Mouse (Mus musculus) forebrain, postnatal 0 days (tissue): ENCODE results near the gene Stag1. TPM values are rescaled to one million over a fixed set of nuclear protein-coding genes. Genes with fewer than 3 reads are reported as not detected.
A peak's percentile ranks its signal among the peaks of the same experiment; 100 is the strongest.

Experiments used
- ATAC-seq: fragments of 200-750 bp; cut with Nextera tagmentation; 2 replicates; pipeline ENCODE4 v1.8.0; 2017; ENCODE audit warnings: mild to moderate bottlenecking, moderate library complexity
- DNase-seq: peaks from one replicate; pipeline ENCODE4 v3.0.0-alpha.2; 2015
- H3K27ac ChIP-seq: fragments of 300-500 bp; sonication (generic); 2 replicates; pipeline ENCODE4 v1.5.1; 2014; ENCODE audit warnings: low read depth, mild to moderate bottlenecking, antibody characterized with exemption, low read length, moderate library complexity, mixed read lengths
- H3K27me3 ChIP-seq: fragments of 300-500 bp; sonication (generic); 2 replicates; pipeline ENCODE4 v1.6.1; 2014; ENCODE audit warnings: mild to moderate bottlenecking, low read length, mixed read lengths; ENCODE audit not compliant: insufficient read depth
- H3K36me3 ChIP-seq: fragments of 300-500 bp; sonication (generic); 2 replicates; pipeline ENCODE4 v1.6.1; 2014; ENCODE audit warnings: mild to moderate bottlenecking, moderate library complexity; ENCODE audit not compliant: insufficient read depth
- H3K4me1 ChIP-seq: fragments of 300-500 bp; sonication (generic); 2 replicates; pipeline ENCODE4 v1.6.1; 2014; ENCODE audit warnings: antibody characterized with exemption; ENCODE audit not compliant: insufficient read depth
- H3K4me2 ChIP-seq: fragments of 300-500 bp; sonication (generic); 2 replicates; pipeline ENCODE4 v1.6.1; 2014; ENCODE audit warnings: low read depth, mild to moderate bottlenecking, moderate library complexity
- H3K4me3 ChIP-seq: fragments of 300-500 bp; sonication (generic); 2 replicates; pipeline ENCODE4 v1.5.1; 2014; ENCODE audit warnings: low read depth, low read length, mixed read lengths
- H3K9ac ChIP-seq: fragments of 300-500 bp; sonication (generic); 2 replicates; pipeline ENCODE4 v1.6.1; 2014; ENCODE audit warnings: mild to moderate bottlenecking
- H3K9me3 ChIP-seq: fragments of 300-500 bp; sonication (generic); 2 replicates; pipeline ENCODE4 v1.6.1; 2016; ENCODE audit warnings: low read length
- CTCF ChIP-seq: sonication (generic); IDR thresholded peaks from 2 replicates; pipeline ENCODE4 v1.5.1; 2016; ENCODE audit warnings: antibody characterized with exemption, control low read depth, low read depth
- WGBS: fragments of 180-500 bp; shearing (Covaris S2); extraction: QIAGEN DNeasy Blood & Tissue Kit; methylation state at CpG from one replicate; pipeline ENCODE4 v1.1.7; 2014; 5-methylcytosine and 5-hydroxymethylcytosine counted together
- polyA plus RNA-seq: library from polyadenylated mRNA; unstranded; fragments of >200 nt; fragmentation: Nextera tagmentation; extraction: Ambion mirVana; gene quantifications from 2 replicates; pipeline ENCODE4 v1.2.1, GENCODE M21; 2015
- total RNA-seq: library from RNA; depleted of rRNA; stranded (reverse); fragments of >200 nt; gene quantifications from 2 replicates; pipeline ENCODE4 v1.2.3, GENCODE M21; 2014

Gene Stag1
- total and polyA plus RNA-seq, 2 experiments from 2014 or later: 22.4 to 65.1 TPM

DNA sequence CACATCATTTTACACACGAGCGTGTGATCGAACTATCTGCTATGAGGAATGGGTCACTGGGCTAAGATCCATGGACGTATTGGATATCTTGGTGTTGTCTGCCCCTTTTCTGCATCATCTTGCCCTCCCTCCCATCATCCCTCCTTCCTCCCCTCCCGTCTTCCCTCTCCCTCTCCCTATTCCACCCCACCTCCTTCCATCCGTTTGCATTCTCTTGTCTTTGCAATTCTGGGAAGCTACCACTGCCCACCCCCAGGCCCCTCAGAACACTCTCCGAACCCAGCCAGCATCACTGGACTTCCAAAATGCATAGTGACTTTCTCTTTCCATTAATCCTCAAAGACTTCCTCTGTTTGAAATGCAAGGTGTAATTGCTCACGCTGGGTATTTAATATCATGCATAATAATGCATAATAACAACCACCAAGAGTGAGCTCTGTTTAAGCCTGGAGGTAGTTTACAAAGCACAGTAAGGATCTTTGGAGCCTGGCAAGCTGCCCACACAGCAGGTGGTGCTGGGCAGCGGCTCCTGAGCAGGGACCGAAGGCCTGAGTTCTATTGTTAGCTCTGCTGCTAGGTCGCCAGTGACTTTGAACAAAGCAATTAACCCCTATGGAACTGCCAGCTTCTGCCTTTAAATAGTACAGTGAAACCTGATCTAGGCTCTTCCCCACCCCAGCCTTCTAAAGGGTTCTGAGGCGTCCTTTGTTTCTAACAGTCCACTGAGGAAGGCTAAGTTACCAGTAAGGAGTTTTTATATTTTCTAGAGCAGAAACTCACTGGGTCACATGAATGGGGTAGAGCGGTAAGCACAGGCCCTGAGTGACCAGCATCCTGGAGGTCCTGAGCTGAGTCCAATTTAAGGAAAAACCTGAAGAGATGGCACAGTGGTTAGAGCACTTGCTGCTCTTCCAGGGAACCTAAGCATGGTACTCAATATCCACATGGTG is 15.8 kb upstream of the Stag1 start:
- ATAC-seq (no peak), DNase-seq (no peak)
- 25% methylated on average over 13 of the region's 13 CpGs for WGBS
- no peak overlapping the region for H3K4me2 ChIP-seq
- no peak overlapping the region for H3K4me3 ChIP-seq
- H3K27ac ChIP-seq: no peak overlapping the region
- no peak for TF ChIP-seq CTCF
- H3K4me1 ChIP-seq: no peaks in the 10 kb centered on the region
- no peaks in the 10 kb centered on the region for H3K36me3 ChIP-seq
- no peaks in the 10 kb centered on the region; the same call in none of the 2 replicates for H3K27me3 ChIP-seq
- no peaks in the 10 kb centered on the region for H3K9me3 ChIP-seq
- no peak overlapping the region for H3K9ac ChIP-seq

DNA sequence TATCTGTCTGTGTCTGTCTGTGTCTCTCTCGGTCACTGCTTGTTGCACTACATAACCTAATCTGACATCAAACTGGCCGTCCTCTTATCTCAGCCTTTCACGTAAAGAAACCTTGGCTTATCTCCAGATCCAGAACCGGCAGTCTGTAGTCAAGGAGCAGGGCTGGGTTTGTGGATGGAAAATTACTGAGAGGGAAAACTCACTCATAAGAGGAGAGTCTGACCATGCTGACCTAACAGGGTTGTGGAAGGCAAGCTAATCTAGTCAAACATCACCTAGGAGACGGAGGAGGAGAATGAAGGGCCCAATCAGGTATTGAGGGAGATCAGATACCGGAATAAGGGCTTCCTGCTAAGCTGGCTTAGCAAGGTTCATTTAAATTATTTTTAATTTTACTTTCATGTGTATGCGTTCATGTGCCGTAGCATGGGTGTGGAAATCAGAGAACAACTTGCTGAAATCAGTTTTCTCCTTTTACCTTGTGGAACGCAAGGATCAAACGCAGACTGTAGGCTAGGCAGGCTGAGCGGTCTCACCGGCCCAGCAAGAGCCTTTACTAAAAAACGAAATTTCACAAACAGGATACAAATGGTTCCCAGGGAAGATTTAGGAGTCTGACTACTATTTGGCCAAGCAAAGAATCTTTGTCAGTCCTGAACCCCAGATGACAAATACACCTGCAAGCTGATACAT is 14.6 kb upstream of the Stag1 start:
- Histone ChIP-seq H3K4me2 (no peak overlapping the region), H3K4me1 (no peaks in the 10 kb centered on the region), H3K9me3 (no peaks in the 10 kb centered on the region), H3K27ac (no peak overlapping the region), H3K36me3 (no peaks in the 10 kb centered on the region), H3K4me3 (no peak overlapping the region), H3K9ac (no peak overlapping the region; the same call in 1 of the 2 replicates), H3K27me3 (no peaks in the 10 kb centered on the region; the same call in none of the 2 replicates)
- no peak for DNase-seq
- ATAC-seq: no peak
- TF ChIP-seq CTCF: no peak
- WGBS: 48% methylated on average over 13 of the region's 13 CpGs

DNA sequence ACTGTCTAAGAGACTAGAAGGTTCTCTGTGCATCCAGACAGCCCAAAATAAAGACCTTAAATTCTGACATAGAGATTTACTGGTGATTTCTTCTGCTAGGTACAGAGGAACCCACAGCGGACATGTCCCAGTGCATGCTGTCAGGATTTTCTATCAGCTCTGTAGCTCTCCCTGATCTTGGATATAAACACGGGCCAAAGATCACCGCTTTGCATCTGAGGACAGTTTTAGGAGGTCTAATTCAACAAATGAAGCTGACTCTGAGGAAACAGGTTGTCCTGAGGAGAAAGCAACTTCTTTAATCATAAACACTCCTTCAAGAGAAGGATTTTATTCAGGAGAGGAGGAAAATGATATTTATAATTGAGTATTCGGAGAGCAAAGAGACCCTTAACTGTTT is 13.6 kb upstream of the Stag1 start:
- Histone ChIP-seq H3K4me1 (no peaks in the 10 kb centered on the region), H3K27ac (no peak overlapping the region), H3K4me3 (no peak overlapping the region), H3K36me3 (no peaks in the 10 kb centered on the region), H3K4me2 (no peak overlapping the region), H3K9me3 (no peaks in the 10 kb centered on the region), H3K27me3 (no peaks in the 10 kb centered on the region; the same call in none of the 2 replicates), H3K9ac (no peak overlapping the region)
- TF ChIP-seq CTCF: no peak
- WGBS: 93% methylated on average over 4 of the region's 4 CpGs
- no peak for DNase-seq
- no peak for ATAC-seq

DNA sequence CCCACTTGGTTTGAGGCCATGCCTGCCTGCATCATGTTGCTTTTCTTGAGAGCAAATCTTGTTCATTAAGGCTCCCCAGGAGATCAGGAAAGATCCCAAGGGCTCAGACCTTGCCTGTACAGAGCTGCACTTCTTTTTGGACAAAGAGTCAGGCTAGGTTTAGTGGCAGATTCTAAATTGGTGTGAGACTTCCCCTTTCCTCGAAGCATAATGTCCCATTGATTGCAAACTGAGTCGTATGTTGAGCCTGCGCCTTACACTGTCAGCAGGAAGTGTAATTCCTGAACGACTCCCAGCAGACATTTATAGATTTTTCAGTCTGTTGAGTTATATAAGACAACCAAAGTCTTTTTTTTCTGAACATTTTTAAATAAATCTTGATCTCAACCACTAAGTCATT is 7.1 kb upstream of the Stag1 start:
- WGBS: 68% methylated on average over 4 of the region's 4 CpGs
- no peak for TF ChIP-seq CTCF

DNA sequence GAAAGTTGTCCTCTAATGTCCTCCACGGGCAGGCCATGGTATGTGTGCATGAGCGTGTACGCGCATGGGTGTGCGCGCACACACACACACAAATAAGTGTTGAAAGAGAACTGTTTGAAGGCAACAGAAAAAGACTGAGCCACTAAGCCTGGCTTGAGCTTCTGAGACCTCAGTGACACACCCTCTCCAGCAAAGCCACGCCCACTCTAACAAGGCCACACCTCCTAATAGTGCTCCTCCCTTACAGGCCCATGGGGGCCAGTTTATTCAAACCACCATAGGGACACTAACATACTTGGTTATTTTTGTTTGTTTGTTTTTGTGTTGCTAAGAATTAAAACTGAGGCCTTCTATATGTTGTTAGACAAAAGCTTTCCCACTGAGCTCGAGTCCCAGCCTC is 1.3 kb upstream of the Stag1 start:
- no peaks in the 10 kb centered on the region for H3K36me3 ChIP-seq
- no peak for TF ChIP-seq CTCF
- H3K4me1 ChIP-seq: 0 out of 2 replicates have a peak, but pooled peaks cover 9% of the 10 kb centered on the region
- no peaks in the 10 kb centered on the region for H3K9me3 ChIP-seq
- no peak for ATAC-seq
- no peak overlapping the region for H3K27ac ChIP-seq
- H3K9ac ChIP-seq: no peak overlapping the region
- WGBS: 88% methylated on average over 8 of the region's 8 CpGs
- DNase-seq: no peak
- H3K27me3 ChIP-seq: no peaks in the 10 kb centered on the region
- H3K4me3 ChIP-seq: no peak overlapping the region
- no peak overlapping the region for H3K4me2 ChIP-seq

More for the DNA sequence above, 7.1 kb upstream of the Stag1 start:
- Histone ChIP-seq H3K27ac (no peak overlapping the region), H3K4me1 (no peaks in the 10 kb centered on the region), H3K36me3 (no peaks in the 10 kb centered on the region), H3K9ac (no peak overlapping the region), H3K9me3 (no peaks in the 10 kb centered on the region), H3K4me2 (no peak overlapping the region), H3K27me3 (no peaks in the 10 kb centered on the region), H3K4me3 (no peak overlapping the region)
- no peak for ATAC-seq
- DNase-seq: no peak

DNA sequence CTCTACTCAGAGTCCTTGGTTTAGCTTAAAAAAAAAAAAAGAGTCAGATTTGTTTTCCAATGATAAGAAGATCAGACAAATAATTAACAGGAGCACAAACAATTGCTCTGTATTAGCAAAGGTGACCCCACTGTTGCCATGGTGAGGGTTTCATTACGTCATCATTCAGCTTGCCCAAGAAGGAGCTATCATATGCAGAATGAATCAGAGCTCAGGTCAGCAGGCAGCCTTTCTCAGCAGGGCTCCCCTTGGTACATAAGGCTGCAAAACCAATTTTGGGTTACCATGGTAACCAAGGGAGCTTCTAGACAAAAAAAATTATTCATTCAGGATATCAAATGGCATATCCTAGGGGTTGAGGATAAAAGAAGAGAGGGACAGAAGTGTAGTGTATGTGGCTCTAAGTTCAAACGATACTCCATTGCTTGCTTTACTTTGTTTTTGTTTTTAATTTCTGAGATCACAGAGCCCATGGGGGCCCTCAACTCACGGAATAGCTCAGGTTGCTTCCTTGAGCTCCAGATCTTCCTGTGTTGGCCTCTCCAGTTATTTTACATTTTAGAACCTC is 2.2 kb downstream of the Stag1 start:
- Histone ChIP-seq H3K4me2 (no peak overlapping the region), H3K4me3 (no peak overlapping the region), H3K9me3 (no peaks in the 10 kb centered on the region), H3K36me3 (no peaks in the 10 kb centered on the region), H3K27ac (no peak overlapping the region), H3K27me3 (no peaks in the 10 kb centered on the region), H3K9ac (no peak overlapping the region), H3K4me1 (0 out of 2 replicates have a peak, but pooled peaks cover 9% of the 10 kb centered on the region)
- TF ChIP-seq CTCF: no peak
- 26% methylated on average over 3 of the region's 3 CpGs for WGBS
- no peak for DNase-seq
- ATAC-seq: peak; percentile 55; the same call in 1 of the 2 replicates
